ENCODE assay signal across 8 mouse cellular contexts in genomic region chr4:86611524-86612288, GRCm38 (mm10). TPM values are rescaled to one million over a fixed set of nuclear protein-coding genes. Genes with fewer than 3 reads are reported as not detected.
DNase-seq lines count a peak whose midpoint lies in the region; ATAC-seq lines count a peak whose summit lies in the region.

Gene Haus6, minus strand, starts transcription at chr4:86612055.

- intact Hi-C loops in gastrocnemius, postnatal 14 days (cut with DNase I; ENCODE audit: low total_unique reads) = no loop called here
- intact Hi-C loops in left cerebral cortex, postnatal 10 days (cut with DNase I) = loop anchor here (5.0 kb wide), 1 partner anchor 34 kb away; the partner anchor contains the start of gene Rraga

- peak; percentile 94 to 95 for DNase-seq in adrenal gland, adult (ENCODE audit: inconsistent age in 2 of 2, low spot score in 1 of 2)
- peak; percentile 98 for DNase-seq in embryo, embryonic 10.5 days (ENCODE audit: low spot score)
- peak; percentile 90 for DNase-seq in gastrocnemius, postnatal 14 days
- DNase-seq in left cerebral cortex, postnatal 10 days (ENCODE audit: extremely low spot score in 1 of 2, low spot score in 2 of 2) = peak; percentile 93 to 94
- peak; percentile 92 for DNase-seq in right cerebral cortex, postnatal 25 days
- DNase-seq in urinary bladder, postnatal 4 days (ENCODE audit: low spot score in 2 of 2) = peak; percentile 86 to 88

- ATAC-seq in inflammation-experienced regulatory T-cells, adult 6 months = peak; percentile 99
- ATAC-seq in megakaryocyte-erythroid progenitor cell, adult 5-6 weeks (replicated peaks; ENCODE audit: low FRiP score, low TSS enrichment, poor library complexity, severe bottlenecking) = peak; percentile 99

RNA-seq across cellular contexts. Expression of gene Haus6, which starts in this region (rescaled TPM):
- total RNA-seq in gastrocnemius, postnatal 14 days (2021) = 1 to 10 TPM; 4.3 to 5.0 TPM
- 10 to 100 TPM; 12.1 to 26.0 (median 13.4) TPM for polyA plus RNA-seq in inflammation-experienced regulatory T-cells, adult 6 months (2017; shearing (Covaris generic))
- total RNA-seq in left cerebral cortex, postnatal 10 days (2021) = 1 to 10 TPM; 8.3 TPM
- total RNA-seq in megakaryocyte-erythroid progenitor cell, adult 5-6 weeks (2014; fragmentation: Nextera tagmentation) = 29.5 and 37.0 TPM in 2 replicates
- total RNA-seq in megakaryocyte-erythroid progenitor cell, adult 5-6 weeks (2017) = 34.7 and 35.2 TPM in 2 replicates

Comparison
In these comparisons a context has a peak if more than half of its experiments do, and no peak if none do; other contexts are left out.
1. Peak in every context shown above with its lines: DNase-seq and ATAC-seq.